In genomic region chr2:60703315-60703714, GRCm38 (mm10) we compare ENCODE assay signal across 12 mouse cellular contexts. TPM values are rescaled to one million over a fixed set of nuclear protein-coding genes. Genes with fewer than 3 reads are reported as not detected.
DNase-seq lines count a peak whose midpoint lies in the region; ATAC-seq and TF ChIP-seq lines count a peak whose summit lies in the region.
"Had no signal": no experiment of that assay in that cellular context is flagged by ENCODE, and none has a peak within 500 bp of the region (broad histone marks: within the 10 kb centered on the region; RNA-seq: fewer than 3 reads in every experiment).

No protein-coding gene starts in this region.

- H3K4me1 ChIP-seq in heart, embryonic 13.5 days = peaks cover 40% of the 10 kb centered on the region
- peaks cover 8% of the 10 kb centered on the region; the same call in 1 of the 2 replicates for H3K4me1 ChIP-seq in intestine, postnatal 0 days (replicated peaks; ENCODE audit: control insufficient read depth, insufficient read depth, low read length)
- peaks cover 4% of the 10 kb centered on the region for H3K4me1 ChIP-seq in stomach, embryonic 15.5 days

- H3K36me3 ChIP-seq in heart, embryonic 13.5 days = no peaks in the 10 kb centered on the region
- H3K36me3 ChIP-seq in intestine, postnatal 0 days (ENCODE audit: control insufficient read depth, insufficient read depth) = no peaks in the 10 kb centered on the region
- no peaks in the 10 kb centered on the region for H3K36me3 ChIP-seq in stomach, embryonic 15.5 days

- DNase-seq in heart, postnatal 25 days (ENCODE audit: low spot score) = no peak
- peak; percentile 44 to 65 for DNase-seq in kidney, postnatal 4 days
- DNase-seq in spleen, postnatal 14 days (ENCODE audit: low spot score in 2 of 2) = no peak
- DNase-seq in frontal cortex, postnatal 10 days (ENCODE audit: low spot score in 2 of 2) = no peak
- DNase-seq in ovary, postnatal 10 days (ENCODE audit: low spot score) = no peak
- DNase-seq: cerebellum, adult 9-11 months; left cerebral cortex, postnatal 4 days had no signal

- no peak overlapping the region for H3K4me3 ChIP-seq in heart, embryonic 13.5 days
- no peak overlapping the region for H3K4me3 ChIP-seq in intestine, postnatal 0 days (ENCODE audit: low read depth, low read length)
- H3K4me3 ChIP-seq in stomach, embryonic 15.5 days (replicated peaks) = no peak overlapping the region

- no peak for TF ChIP-seq CTCF in intestine, postnatal 0 days (IDR thresholded peaks at IDR 0.05; ENCODE audit: low read depth)

- H3K4me2 ChIP-seq in heart, embryonic 13.5 days = peak overlapping the region; percentile 28
- H3K4me2 ChIP-seq in intestine, postnatal 0 days (replicated peaks; ENCODE audit: low read depth) = no peak overlapping the region
- no peak overlapping the region for H3K4me2 ChIP-seq in stomach, embryonic 15.5 days

- no peak for ATAC-seq in heart, embryonic 13.5 days (ENCODE audit: extremely low read depth, insufficient number of reproducible peaks, low FRiP score, low TSS enrichment)
- peak; percentile 97 for ATAC-seq in intestine, postnatal 0 days
- ATAC-seq in stomach, embryonic 15.5 days (ENCODE audit: insufficient read depth, low FRiP score, low read depth) = peak; percentile 95
- ATAC-seq: hindbrain, postnatal 0 days had no signal

- H3K27ac ChIP-seq in heart, embryonic 13.5 days (replicated peaks) = peak overlapping the region; percentile 80
- H3K27ac ChIP-seq in intestine, postnatal 0 days (ENCODE audit: low read depth, low read length) = 0 out of 2 replicates have a peak overlapping the region, but pooled peaks have one; percentile 54
- peak overlapping the region; percentile 77 for H3K27ac ChIP-seq in stomach, embryonic 15.5 days
- H3K27ac ChIP-seq: hindbrain, postnatal 0 days had no signal

- no peaks in the 10 kb centered on the region for H3K27me3 ChIP-seq in heart, embryonic 13.5 days (replicated peaks)
- H3K27me3 ChIP-seq in intestine, postnatal 0 days (replicated peaks; ENCODE audit: control insufficient read depth, insufficient read depth, low read length) = no peaks in the 10 kb centered on the region
- H3K27me3 ChIP-seq in stomach, embryonic 15.5 days (replicated peaks) = no peaks in the 10 kb centered on the region

- H3K9ac ChIP-seq in heart, embryonic 13.5 days = no peak overlapping the region
- no peak overlapping the region for H3K9ac ChIP-seq in intestine, postnatal 0 days (ENCODE audit: low read depth, low read length)
- H3K9ac ChIP-seq in stomach, embryonic 15.5 days = no peak overlapping the region

- no peaks in the 10 kb centered on the region for H3K9me3 ChIP-seq in heart, embryonic 13.5 days
- no peaks in the 10 kb centered on the region for H3K9me3 ChIP-seq in intestine, postnatal 0 days (ENCODE audit: control insufficient read depth)
- H3K9me3 ChIP-seq in stomach, embryonic 15.5 days = no peaks in the 10 kb centered on the region

- WGBS in heart, embryonic 13.5 days = 12% methylated on average over 4 of the region's 4 CpGs
- WGBS in intestine, postnatal 0 days = 26% methylated on average over 4 of the region's 4 CpGs
- WGBS in stomach, embryonic 15.5 days = 33% methylated on average over 4 of the region's 4 CpGs

- intact Hi-C loops in heart, postnatal 25 days (cut with DNase I) = no loop called here

RNA-seq across cellular contexts. Expression of gene Itgb6, which starts 19.1 kb away (rescaled TPM):
- 0.20 and 0.29 TPM in 2 replicates for polyA plus RNA-seq in heart, embryonic 13.5 days (2015; fragmentation: Nextera tagmentation; extraction: Ambion mirVana)
- 10 to 100 TPM; 23.0 to 25.0 TPM for total RNA-seq in heart, postnatal 25 days (2021)
- polyA plus RNA-seq in intestine, postnatal 0 days (2015; fragmentation: Nextera tagmentation; extraction: Ambion mirVana) = 10.8 and 11.9 TPM in 2 replicates
- 10.1 and 13.2 TPM in 2 replicates for polyA plus RNA-seq in stomach, embryonic 15.5 days (2015; fragmentation: Nextera tagmentation; extraction: Ambion mirVana)
- total RNA-seq: left cerebral cortex, postnatal 4 days; monocyte, adult 5-6 weeks had no signal

Comparison
In these comparisons a context has a peak if more than half of its experiments do, and no peak if none do; other contexts are left out.
1. DNase-seq: peak in kidney, postnatal 4 days (2 of 2); none in heart, postnatal 25 days (single experiment), spleen, postnatal 14 days (0 of 2), frontal cortex, postnatal 10 days (0 of 2) and ovary, postnatal 10 days (single experiment).
2. Peak in every context shown above with its lines, with median percentiles within 50 percentile points of each other: H3K27ac ChIP-seq.